Mouse (Mus musculus): Measurements from ENCODE around the gene Lnp1.
"Not testable (repeated sequence)": the region's sequence is repeated elsewhere in the genome, so short reads cannot be mapped to it uniquely, and the experiment has no call there.

Gene Lnp1

DNA sequence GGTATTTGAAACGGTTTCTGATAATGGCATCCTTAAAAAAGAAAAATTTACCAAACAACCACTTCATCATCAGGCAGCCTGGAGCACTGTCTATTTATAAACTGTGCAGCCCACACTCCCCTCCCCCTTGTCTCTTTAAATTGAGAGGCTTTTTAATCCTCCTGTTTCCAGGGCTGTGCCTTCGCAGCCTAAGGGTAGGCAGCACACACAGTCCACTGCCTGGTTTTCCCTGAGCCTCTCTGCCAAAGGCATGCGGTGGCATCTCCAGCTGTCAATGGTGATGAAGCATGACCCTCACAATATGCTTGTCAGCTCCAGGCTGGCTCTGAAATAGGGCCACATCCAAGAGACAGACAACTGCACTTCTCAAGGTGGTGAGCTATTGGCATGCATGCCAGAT lies at the start of gene Lnp1:
Lnp1 (minus strand) TSS at position 39 of the 400 bp plus-strand sequence.
- DNase-seq = no peak

DNA sequence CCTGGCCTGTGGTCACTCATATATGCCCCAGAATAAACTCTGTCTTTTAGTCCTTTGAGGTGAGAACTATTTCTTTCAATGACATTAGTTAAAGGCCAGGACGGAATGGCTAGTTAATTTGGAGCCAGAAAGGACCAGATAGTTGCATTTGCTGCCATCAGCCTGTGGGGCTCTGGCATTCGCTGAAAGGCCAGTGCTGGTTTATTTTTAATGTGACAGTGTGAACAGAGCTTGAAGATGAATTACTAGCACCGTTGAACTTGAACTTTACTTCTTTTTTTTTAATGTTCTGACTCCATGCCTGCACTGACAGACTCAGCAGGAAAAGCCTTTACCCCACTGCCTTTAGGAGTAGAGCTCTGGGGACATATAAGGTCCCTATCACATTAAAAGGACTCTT lies 46.8 kb upstream of the Lnp1 start:
- DNase-seq = no peak

DNA sequence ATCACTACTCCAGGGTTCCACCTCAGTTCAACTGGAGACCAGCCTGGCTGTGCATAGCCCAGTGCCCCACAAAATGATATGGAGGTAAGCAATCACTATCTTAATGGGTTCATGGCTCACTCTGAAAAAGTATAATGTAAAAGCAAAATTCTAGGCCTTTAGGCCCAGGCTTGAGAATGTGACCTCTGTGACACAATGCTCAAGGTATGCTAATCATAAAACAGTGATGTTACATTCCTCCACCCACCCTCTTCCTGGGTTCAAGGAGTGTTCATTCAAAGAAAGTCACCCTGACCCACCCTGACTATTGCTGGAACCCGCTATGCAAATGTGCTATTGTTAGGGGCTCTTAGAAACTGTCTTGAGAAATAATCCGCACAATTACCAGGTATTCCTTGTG lies 30.4 kb upstream of the Lnp1 start:
- not testable (repeated sequence) for DNase-seq

DNA sequence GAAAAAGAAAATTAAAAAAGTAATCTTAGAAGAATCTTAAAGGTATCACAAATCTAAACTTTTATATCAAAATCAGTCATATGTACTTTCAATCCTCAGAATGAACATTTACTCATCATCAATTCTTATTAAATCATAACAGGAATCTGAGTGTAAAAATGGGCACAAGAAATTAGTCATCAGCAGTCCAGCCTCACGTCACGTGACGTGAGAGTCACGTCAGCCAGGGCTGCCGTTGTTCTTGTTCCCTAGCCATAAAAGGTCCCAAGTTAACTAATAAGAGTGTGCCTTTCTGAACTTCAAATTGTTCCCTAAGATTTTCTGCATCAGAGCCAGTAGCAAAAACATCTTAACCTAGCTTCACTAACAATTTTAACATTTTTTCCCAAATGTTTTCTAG lies 21.2 kb upstream of the Lnp1 start:
- DNase-seq = no peak

DNA sequence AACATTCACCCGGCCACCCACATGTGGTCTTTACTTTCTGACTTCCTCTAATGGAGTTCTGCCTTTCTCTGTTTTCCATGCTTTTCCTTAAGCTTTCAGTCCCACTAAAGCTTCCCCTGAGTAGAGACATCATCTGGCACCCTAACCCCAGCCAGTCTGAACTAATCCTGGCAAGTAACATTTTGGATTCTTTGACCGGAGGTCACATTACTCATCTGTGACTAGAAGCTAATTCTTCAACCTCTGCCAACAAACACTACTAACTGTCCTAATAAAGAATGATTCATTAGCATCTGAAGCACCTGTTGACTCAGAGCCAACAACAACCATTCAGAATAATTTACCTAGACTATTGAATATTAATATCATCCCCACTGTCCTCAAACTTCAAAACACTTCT lies 14.5 kb upstream of the Lnp1 start:
- no peak for DNase-seq

DNA sequence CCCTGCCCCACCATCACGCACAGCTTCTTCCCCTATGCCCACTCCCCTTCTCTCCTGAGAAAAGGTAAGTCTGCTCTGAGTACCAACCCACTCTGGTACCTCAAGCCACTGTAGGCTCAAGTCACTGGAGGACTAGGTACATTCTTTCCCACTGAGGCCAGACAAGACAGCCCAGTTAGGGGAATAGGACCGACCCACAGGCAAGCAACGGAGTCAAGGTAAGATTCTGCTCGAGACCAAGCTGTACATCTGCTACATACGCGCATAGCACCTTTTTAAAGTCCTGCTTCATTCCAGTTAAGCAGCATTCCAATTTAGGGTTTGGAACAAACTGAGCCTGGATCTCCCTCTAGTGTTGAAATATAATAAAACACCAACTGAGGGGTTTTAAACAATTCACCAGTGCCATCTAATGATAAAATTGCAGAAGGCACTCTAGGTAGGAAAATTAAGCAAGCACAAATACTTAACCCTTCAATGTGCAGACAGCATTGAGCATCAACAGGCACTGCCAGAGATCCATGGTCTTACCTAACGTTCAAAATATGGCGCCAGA lies 7.7 kb downstream of the Lnp1 start:
- DNase-seq = no peak

DNA sequence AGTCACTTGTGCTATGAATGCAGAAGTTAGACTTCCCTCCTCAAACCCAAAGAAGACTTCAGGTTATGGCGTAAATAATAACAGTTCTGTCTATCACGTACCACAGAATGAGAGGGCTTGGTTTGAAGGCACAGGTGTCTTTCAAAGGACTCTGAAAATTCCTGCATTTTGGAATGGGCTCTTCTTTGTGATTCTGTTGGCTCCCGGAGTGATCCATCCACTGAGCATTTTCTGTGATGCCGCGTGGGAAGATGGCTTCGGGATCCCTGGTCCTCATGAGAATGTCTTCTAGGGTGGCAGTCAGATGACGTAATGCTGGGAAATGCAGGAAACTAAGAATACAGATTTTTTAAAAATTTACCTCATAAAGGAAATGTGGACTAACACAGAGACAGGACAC lies 10.6 kb downstream of the Lnp1 start:
- DNase-seq = no peak

DNA sequence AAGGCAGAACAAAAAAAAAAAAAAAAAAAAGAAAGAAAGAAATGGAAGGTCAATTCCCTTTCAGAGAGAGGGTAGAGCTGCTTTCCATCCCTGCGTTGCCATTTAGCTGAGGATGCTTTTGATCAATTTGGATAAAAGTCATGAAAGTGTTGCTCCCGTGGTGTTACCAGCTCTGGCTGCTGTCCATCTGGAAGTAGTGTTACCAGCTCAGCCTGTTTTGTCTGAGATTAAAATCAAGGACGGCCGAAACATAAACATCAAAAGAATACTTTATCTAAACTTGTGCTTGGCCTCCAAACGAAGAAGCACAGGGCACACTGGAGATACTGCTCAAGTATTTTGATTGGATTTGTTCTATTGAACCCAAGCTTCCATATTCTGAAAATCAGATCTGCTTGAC lies 18.9 kb downstream of the Lnp1 start:
- DNase-seq = no peak

DNA sequence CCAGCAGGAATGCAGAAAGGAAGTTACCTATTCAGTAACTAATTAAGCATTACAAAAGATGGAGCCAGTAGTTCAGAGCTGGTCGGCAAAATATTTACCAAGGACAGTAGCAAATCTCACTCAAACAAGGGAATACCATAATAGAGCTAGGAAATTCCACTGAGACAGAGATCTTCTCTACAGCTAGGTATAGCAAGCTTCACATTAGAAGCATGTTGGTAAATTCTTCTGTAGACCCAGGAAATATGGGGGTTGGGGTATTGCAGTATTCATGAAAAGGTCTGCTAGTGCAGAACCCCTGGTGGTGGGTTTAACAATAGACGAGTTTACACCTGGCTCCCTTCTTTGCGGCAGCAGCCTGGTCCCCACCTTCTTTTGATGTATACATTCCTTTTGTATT lies 25.7 kb downstream of the Lnp1 start:
- not testable (repeated sequence) for DNase-seq

DNA sequence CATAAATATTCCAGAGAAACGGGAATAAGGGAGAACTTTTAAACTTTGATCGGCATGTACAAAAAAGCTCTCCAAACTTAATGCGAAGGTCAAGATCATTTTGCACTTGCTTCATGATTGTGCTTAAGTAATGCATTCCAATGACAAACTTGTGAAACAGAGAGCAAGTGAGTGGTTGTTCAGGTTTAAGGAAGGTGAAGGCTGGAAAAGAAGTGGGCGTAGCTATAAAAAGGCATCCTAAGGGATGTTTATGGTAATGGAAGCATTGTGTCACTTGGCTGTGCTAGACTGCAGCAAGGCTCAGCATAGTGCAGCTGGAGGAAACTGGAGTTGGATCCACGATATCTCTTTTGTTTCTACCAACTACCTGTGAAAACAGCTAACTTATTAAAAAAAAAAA lies 36.3 kb downstream of the Lnp1 start:
- DNase-seq = no peak

DNA sequence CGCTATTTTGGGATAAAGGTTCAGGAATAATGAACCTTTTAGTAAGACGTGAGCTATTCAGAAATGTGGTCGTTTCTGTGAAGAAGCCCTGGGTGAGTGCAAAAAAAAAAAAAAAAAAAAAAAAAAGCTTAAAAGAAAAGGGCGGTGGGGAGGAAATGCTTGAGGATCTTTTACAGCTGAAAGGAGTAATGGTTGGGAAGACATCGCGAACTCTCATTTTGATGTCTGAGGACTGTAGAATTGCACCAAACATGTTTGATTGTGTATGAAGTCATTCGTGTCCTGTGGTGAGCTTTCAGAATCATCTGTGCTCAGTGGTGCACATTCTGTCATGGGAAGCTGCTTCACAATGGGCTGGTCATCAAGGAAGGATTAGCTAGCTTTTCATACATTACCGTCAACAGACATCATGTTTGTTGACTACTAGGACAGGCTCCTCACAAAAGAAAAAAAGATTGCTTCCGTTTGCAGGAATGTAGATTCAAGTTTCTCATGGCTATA lies 41.2 kb downstream of the Lnp1 start:
- no peak for DNase-seq

DNA sequence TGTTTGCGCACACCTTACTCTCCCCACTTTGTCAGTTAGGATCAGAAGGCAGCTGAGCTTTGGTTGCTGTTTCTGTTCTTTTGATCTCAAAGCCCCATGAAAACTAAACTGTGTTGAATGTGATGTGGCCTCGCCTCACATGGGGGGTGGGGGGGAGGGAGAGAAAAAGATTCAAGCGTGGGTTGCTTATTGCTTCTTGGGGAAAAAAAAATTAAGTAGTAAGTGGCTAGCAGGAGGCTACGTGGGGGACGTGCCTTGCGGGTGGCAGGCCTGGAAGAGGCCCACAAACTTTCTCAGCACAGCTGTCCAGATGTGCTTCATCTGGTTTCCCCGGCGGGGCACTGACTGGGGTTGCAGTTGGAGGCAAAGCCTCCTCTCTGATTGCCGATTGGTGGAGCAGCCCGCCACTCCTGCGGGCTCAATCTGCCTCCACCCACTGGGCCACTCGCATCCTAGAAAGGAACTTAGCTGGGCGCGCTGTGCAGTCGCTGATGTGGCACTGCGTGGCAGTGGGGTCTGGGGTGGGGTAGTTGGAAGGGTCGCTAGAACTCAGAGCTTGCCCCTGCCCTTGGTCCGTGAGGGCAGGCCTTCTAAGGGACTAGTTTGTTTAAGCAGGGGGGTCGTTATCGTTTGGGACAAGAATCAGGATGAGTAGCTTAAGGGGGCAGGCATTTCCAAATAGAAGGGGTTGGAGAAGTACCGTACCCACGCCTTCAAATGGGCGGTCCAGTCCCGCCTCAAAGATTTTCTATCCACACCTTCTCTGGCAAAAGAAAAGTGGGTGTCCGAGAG lies 41.8 kb downstream of the Lnp1 start, which contains the start of gene Tmem45a:
Tmem45a (minus strand) TSS at position 343 of the 792 bp plus-strand sequence.
- peak; percentile 4 for DNase-seq

DNA sequence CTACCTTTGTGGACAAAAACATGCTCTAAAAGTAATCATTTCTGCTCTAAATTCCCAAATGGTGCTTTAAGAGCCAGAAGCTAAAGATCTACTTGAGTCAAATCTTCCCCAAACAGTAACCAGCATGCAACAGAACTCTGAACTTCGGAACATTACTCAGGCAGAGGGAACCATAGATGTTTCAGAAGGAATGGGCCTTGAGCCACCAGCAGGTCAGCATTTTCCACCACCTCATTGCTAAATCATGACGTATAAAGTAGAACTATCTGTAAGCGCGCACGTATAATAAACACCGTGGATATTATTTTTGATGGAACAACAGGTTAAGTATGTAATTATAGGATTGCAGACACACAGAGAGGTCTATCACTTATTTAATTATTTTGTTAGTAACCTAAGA lies 43.0 kb downstream of the Lnp1 start:
- no peak for DNase-seq

DNA sequence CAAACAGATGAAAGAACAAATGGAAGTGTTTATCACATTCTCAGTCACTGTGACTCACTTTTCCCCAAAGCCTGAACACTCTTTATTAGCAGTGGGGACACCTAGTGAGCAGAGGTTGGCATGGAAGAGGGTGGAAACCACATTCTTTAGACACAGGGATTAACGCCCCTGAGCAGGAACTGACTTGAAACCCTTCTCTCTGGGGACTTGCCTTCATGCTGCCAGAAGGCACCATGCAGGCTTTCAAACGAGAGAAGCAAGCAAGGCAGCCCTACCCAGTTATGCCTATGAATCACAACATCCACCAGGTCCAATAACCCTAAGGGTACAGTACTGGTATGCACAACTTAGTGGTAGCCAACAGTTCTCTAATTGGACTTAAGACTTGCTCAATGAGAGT lies 54.5 kb downstream of the Lnp1 start:
- no peak for DNase-seq

DNA sequence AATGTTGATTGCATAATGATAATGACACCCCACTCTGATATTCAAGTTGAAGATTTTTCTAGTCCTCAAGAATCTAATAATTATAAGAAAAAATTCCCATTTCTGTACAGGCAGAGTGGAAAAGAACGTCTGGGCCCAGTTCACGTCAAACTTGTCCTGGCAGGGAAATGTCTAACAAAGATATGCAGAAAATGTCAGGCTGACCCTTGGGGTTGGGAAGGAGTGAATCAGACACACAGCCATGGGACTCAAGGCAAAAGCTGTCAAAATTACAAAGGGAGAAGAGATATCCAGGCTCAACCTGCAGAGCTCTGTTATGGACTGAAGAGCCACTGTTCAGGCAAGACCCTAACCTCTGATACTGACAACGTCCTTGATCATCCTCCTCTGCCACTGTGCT lies 57.4 kb downstream of the Lnp1 start:
- DNase-seq = no peak

DNA sequence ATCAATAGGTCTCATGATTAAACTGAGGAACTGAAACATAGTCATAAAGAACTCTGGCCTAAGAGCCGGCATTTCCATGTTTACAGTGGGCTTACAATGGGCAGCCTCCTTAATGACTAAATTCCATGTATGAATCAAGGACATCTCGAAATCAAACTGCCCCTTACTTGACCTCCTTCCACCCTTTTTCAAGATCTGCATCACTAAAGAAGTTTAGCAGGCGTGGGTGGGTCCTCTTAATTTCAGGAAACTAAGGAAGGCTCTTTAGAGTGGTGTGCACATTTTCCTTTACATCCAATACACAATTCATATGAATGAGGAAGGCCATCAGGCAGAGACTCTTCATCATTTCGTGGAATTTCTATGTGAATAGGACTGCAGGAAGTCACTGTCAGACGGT lies 59.5 kb downstream of the Lnp1 start:
- DNase-seq = no peak

DNA sequence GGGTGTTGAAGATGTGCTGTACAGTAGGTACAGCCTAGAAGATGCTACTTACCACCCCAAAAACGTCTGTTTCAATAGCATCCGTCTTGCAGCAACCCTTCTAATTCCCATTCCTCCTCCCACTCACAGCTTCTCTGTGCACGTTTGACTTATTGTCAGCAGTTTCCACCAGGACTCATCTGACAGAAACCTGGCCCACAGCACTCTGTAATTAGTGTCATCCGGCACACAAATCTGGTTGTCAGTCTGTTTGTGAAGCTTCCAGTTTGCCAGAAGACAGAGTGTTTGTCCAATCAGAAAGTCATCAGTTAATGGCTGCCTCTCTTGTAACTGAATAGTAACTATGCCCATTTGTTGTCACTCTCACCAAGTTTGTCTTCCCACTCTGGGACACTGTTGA lies 60.3 kb downstream of the Lnp1 start:
- no peak for DNase-seq

All from cerebellum, adult 11-12 months (tissue).